Mouse (Mus musculus): Measurements from ENCODE around the gene Mical3.

Gene Mical3

GRCm38 (mm10) chr6:120999860-121000526 is 130.8 kb downstream of the Mical3 start:
- DNase-seq: no peak

GRCm38 (mm10) chr6:120999087-120999486 is 131.7 kb downstream of the Mical3 start:
- no peak for DNase-seq

GRCm38 (mm10) chr6:120996607-120997006 is 134.2 kb downstream of the Mical3 start:
- DNase-seq: no peak

- DNase-seq: no peak
Observed at GRCm38 (mm10) chr6:120995541-120995940, 135.3 kb downstream of the Mical3 start.

- no peak for DNase-seq
Observed at GRCm38 (mm10) chr6:120991857-120992256, 138.9 kb downstream of the Mical3 start.

GRCm38 (mm10) chr6:120987571-120988084 is 143.2 kb downstream of the Mical3 start:
- DNase-seq: no peak

- DNase-seq: no peak
Observed at GRCm38 (mm10) chr6:120987164-120987563, 143.6 kb downstream of the Mical3 start.

GRCm38 (mm10) chr6:120986172-120986571 is 144.6 kb downstream of the Mical3 start:
- DNase-seq: no peak

GRCm38 (mm10) chr6:120982314-120982713 is 148.5 kb downstream of the Mical3 start:
- no peak for DNase-seq

GRCm38 (mm10) chr6:120981537-120981936 is 149.3 kb downstream of the Mical3 start:
- DNase-seq: no peak

GRCm38 (mm10) chr6:120978019-120978621 is 152.7 kb downstream of the Mical3 start:
- no peak for DNase-seq

GRCm38 (mm10) chr6:120976991-120977390 is 153.8 kb downstream of the Mical3 start:
- DNase-seq: no peak

- DNase-seq: no peak
Observed at GRCm38 (mm10) chr6:120976097-120976496, 154.7 kb downstream of the Mical3 start.

- DNase-seq: peak; percentile 86
Observed at GRCm38 (mm10) chr6:120971797-120972590, 158.8 kb downstream of the Mical3 start.

GRCm38 (mm10) chr6:120970939-120971796 is 159.6 kb downstream of the Mical3 start:
- DNase-seq: no peak

- no peak for DNase-seq
Observed at GRCm38 (mm10) chr6:120965814-120966213, 165.0 kb downstream of the Mical3 start.

GRCm38 (mm10) chr6:120964179-120964578 is 166.6 kb downstream of the Mical3 start:
- no peak for DNase-seq

- DNase-seq: no peak
Observed at GRCm38 (mm10) chr6:120960338-120961030, 170.3 kb downstream of the Mical3 start.

- DNase-seq: no peak
Observed at GRCm38 (mm10) chr6:120957331-120957730, 173.5 kb downstream of the Mical3 start.

GRCm38 (mm10) chr6:120956259-120957161 is 174.3 kb downstream of the Mical3 start:
- DNase-seq: no peak

- no peak for DNase-seq
Observed at GRCm38 (mm10) chr6:120955215-120955614, 175.6 kb downstream of the Mical3 start.

All from cerebellum, adult 11 months (tissue).